Mouse (Mus musculus) lung, adult 2 months (tissue): ENCODE measurements at regions not wholly inside any gene's neighbourhood (a gene's known extent, or its start where the extent isn't known, plus 50 kb on each side); places are given as distances from the start of the nearest gene placed in this dataset.

ENCODE experiments used
- DNase-seq: peaks from one replicate; pipeline ENCODE4 v3.0.0; 2022
- H3K4me1 ChIP-seq: fragments of 200-500 bp; 2 replicates; pipeline ENCODE4 v1.6.1; 2011; ENCODE audit warnings: low read length; ENCODE audit not compliant: control insufficient read depth, insufficient read depth
- H3K4me3 ChIP-seq: fragments of 200-500 bp; replicated peaks from 2 replicates; pipeline ENCODE3; 2011; ENCODE audit warnings: low read depth, mild to moderate bottlenecking, control low read depth, low read length; ENCODE audit errors: extremely low read depth
- CTCF ChIP-seq: fragments of 200-500 bp; IDR thresholded peaks from 2 replicates; pipeline ENCODE4 v1.5.1; 2011; ENCODE audit warnings: mild to moderate bottlenecking, low read length, control low read depth; ENCODE audit not compliant: insufficient read depth
- POLR2A ChIP-seq: fragments of 200-500 bp; IDR thresholded peaks from 2 replicates; pipeline ENCODE4 v1.6.1; 2011; ENCODE audit warnings: low read depth, mild to moderate bottlenecking, control low read depth, low read length, borderline replicate concordance; ENCODE audit errors: extremely low read depth
- WGBS: fragments of 180-500 bp; shearing (Covaris S2); methylation state at CpG from one replicate; pipeline ENCODE4 v1.1.7; 2018; 5-methylcytosine and 5-hydroxymethylcytosine counted together

- WGBS: 68% methylated on average over 6 of the region's 6 CpGs
- TF ChIP-seq POLR2A (no peak), CTCF (no peak)
- Histone ChIP-seq H3K4me1 (no peaks in the 10 kb centered on the region), H3K4me3 (no peak overlapping the region)
- DNase-seq: no peak
Measured at GRCm38 (mm10) chr1:187413881-187414280, 194.7 kb upstream of the Esrrg start.

GRCm38 (mm10) chr1:187418186-187419140 is 190.1 kb upstream of the Esrrg start:
- TF ChIP-seq CTCF: no peak
- no peak for TF ChIP-seq POLR2A
- WGBS: 86% methylated on average over 20 of the region's 20 CpGs
- H3K4me1 ChIP-seq: no peaks in the 10 kb centered on the region
- H3K4me3 ChIP-seq: no peak overlapping the region
- no peak for DNase-seq

DNA sequence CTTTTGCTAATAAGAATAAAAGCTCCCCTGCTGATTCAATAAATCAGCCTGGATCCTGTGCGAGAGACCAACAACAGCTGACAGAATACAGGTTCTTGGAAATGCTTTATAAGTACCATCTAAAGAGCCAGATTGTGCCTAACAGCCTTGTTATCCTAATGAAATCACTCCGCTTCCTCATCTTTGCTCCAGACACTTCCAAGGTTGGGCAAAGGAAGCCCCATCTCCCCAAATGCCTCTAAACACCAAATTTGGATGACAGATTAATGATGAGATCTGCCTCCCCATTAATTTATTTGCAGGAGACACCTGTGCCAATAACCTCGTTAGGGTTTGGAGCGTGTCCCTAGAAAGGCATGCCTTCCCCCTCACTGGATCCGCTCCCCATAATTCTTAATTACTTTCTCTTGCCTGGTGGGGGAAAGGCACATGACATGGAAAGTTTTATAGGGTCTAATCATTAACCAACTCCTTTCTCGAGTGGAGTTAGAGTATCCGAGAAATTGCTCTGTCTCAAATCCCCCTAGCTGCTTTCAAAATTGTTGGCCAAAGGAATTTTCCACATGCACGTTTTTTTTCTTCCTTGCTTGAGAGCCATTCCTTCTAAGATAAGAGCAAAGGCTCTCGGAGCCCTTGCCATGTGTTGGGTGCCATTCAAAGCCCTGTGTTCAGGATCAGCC is 179.9 kb upstream of the Esrrg start:
- no peaks in the 10 kb centered on the region for H3K4me1 ChIP-seq
- DNase-seq: no peak
- no peak for TF ChIP-seq POLR2A
- TF ChIP-seq CTCF: no peak
- no peak overlapping the region for H3K4me3 ChIP-seq
- WGBS: 61% methylated on average over 9 of the region's 9 CpGs

GRCm38 (mm10) chr1:187433716-187434634 is 174.6 kb upstream of the Esrrg start:
- no peak overlapping the region for H3K4me3 ChIP-seq
- H3K4me1 ChIP-seq: no peaks in the 10 kb centered on the region
- TF ChIP-seq POLR2A (no peak), CTCF (no peak)
- DNase-seq: no peak
- WGBS: 59% methylated on average over 24 of the region's 24 CpGs

GRCm38 (mm10) chr1:187439170-187439914 is 169.2 kb upstream of the Esrrg start:
- WGBS: 86% methylated on average over 20 of the region's 20 CpGs
- TF ChIP-seq POLR2A (no peak), CTCF (no peak)
- DNase-seq: no peak
- Histone ChIP-seq H3K4me1 (no peaks in the 10 kb centered on the region), H3K4me3 (no peak overlapping the region)

GRCm38 (mm10) chr1:187441668-187442193 is 166.9 kb upstream of the Esrrg start:
- TF ChIP-seq POLR2A (no peak), CTCF (no peak)
- Histone ChIP-seq H3K4me1 (no peaks in the 10 kb centered on the region), H3K4me3 (no peak overlapping the region)
- no peak for DNase-seq
- WGBS: 69% methylated on average over 3 of the region's 3 CpGs

- no peak for TF ChIP-seq POLR2A
- 74% methylated on average over 6 of the region's 6 CpGs for WGBS
- Histone ChIP-seq H3K4me3 (no peak overlapping the region), H3K4me1 (no peaks in the 10 kb centered on the region)
- DNase-seq: no peak
Measured at GRCm38 (mm10) chr1:187446511-187446910, 162.1 kb upstream of the Esrrg start.

DNA sequence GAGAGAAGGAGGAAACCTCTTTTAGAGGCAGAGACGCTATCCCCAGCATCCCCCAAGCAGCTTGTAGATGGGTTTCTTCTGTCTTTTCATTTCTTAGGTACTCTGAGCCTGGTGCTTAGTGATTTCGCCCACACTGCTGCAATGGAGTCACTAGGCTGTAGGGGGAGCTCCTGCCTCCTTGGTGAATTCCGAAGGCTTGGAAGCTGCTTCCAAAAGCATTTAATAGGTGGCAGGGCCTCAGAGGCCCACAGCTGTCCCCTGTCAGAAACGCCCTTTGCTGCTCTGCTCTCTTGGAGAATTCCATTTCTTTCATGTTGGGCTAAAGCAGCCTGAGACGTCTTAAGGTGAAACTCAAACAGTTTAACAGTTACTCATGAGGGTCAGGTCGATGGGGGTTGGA is 160.4 kb upstream of the Esrrg start:
- H3K4me3 ChIP-seq: no peak overlapping the region
- DNase-seq: peak; percentile 52
- no peaks in the 10 kb centered on the region for H3K4me1 ChIP-seq
- WGBS: 10% methylated on average over 6 of the region's 6 CpGs
- TF ChIP-seq POLR2A (no peak), CTCF (peak; percentile 81)
